Mouse (Mus musculus) kidney, adult 18-20 months (tissue): ENCODE measurements around the gene Trim62.

Experiments used
- DNase-seq: peaks from one replicate; pipeline ENCODE4 v3.0.0; 2021

Gene Trim62

DNA sequence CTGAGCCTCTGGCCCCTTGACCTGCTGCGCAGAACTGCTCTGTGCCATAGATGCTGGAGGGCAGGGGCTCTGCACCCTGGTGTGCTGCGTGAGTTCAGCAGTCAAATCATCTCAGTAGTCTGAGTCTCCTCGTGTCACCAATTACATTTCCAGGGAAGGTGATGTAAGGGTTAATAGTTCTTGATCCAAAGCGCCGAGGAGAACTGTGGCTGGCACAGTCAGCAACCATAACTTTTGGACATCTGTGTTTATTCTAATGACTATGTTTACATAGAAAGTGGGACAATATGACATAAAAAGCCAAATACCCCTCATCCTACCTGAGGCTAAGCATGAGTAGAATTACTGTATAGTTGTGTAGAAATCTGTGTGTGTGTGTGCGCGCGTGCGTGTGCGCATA, 3.6 kb downstream of the Trim62 start:
- DNase-seq: no peak

DNA sequence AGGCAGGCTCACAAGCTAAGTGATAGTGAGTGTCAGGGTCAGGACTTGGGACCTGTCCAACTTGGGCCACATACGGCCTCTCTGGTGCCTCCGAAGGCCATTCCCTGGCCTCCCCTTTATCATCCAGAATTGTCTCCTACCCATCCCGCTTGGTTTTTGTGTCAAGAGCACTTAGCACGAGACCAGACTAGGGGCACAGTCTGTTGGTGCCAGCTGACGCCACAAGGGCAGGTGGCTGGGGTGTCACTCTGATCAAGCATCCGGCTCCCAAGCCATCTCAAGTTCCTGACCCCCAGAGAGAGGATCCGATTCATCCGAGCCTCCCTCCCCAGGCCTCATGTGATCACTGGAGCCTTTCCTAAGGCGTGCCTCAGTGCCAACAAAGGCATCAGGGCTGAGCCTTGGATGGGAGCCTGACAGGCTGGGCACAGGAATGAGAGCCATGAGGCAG, 4.3 kb downstream of the Trim62 start:
- DNase-seq: no peak

DNA sequence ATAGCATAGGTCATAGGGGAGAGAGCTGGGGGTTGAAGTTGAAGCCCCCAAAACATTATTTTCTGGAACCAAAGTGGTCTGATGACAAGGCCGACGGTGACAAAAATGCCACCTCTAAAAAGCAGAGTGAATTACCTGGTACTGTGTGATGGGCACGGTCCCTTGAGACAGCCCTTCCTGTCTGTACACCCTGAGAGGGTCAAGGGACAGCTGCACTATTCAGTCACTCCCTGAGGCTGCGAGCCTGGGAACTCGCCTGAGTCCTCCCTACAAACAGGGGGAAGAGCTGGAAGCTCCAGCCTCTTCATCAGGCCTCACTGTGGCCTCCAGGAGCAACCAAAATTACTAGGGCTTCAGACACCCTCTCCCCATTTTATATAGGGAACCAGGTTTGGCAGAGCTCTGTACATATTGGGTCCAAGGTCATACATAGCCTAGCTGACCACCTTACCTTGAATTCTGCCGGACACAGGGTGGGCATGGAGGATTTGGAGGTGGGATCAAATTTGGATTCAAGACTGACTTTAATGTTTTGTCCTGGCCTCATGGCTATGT, 5.1 kb downstream of the Trim62 start:
- no peak for DNase-seq

DNA sequence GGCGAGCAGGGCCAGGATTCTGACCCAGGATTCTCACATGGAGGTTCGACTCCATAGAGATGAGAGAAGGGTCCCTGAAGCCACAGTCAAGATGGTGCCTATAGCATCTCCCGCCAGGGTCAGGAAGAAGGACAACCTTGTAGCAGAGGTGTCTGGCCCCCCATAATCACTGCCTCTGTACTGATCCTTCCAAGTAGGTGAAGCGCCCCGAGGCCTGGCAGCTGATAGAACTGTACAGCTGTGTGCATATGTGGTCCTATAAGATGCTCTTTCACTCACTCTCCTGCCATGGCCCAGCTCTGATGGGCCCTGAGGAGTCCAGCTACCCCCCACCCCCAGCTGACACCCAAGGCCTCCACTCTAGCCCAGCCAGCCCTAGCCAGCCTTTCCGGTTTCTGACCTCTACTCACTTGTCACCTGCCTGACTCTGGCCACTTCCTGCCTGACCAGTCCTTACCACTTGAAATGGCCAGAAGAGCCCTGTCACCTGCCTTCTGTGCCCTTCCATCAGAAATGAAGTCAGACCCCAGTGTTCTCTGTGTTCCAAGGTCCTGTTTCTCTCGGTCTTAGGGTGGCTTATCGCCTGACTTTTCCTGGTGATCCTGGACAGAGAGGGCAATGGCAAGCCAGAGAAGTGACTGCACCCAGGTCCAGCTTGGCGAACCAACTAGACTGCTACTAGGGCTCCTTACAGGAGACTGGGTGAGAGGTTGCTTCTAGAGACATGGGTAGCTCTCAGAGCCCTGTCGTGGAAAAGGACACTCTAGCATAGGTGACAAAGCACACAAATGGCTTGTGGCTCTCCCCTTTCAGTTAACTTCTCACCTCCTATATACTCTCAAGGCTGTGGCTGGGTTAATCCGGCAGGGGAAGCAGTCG, 6.6 kb downstream of the Trim62 start:
- no peak for DNase-seq

DNA sequence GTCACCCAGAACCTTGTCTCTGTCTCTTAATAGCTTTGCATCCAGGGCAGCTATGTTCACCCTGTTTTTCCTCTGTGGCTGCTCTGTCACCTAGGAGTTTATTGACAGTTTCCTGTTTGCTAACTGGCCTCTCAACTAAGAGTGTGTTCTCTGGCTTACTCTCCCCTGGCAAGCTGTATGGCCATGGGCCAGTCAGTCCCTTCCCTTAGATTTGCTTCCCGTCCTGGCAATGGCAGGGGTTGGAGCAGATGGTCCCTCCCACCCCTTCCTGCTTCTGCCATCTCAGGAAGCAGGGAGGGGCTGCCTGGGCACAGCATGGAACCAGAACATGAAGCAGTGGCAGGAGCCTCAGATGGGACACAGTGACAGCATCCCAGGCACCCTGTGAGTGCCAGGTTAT, 7.8 kb downstream of the Trim62 start:
- peak; percentile 47 for DNase-seq

DNA sequence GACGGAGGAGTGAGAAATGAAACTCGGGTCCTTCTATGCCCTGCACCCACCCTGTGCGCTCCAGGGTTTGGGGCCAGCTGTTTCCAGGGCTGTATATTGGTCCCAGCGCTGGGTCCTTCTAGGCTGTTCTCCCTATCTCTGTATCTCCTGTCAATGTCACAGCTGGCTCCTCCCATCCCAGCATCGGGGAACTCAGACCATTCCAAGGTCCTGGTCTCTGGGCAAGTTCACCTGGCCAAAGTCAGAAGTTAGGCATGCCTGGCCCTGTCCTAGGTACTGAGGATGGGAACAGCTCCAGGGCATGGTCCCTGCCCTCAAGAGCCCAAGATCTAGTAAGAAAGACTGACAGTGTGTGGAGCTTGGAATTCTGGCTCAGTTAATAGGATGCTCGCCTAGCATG, 8.4 kb downstream of the Trim62 start:
- no peak for DNase-seq

DNA sequence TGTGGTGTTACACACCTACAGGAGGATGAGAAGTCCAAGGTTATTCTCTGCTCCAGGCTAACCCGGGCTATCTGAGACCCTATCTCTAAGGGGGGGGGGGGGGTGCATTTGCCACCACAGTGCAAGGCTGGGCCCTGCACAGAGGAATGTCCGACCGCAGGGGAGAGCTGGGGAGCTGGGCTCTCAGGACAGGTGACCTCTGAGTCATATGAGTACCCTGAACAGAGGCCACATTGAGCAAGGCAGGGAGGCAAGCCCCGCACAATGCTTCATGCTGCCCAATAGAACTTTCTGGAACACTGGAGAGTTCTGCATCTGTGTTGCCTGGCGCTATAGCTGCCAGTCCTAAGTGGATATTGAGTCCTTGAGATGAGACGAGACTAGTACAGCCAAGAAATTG, 8.8 kb downstream of the Trim62 start:
- DNase-seq: no peak

DNA sequence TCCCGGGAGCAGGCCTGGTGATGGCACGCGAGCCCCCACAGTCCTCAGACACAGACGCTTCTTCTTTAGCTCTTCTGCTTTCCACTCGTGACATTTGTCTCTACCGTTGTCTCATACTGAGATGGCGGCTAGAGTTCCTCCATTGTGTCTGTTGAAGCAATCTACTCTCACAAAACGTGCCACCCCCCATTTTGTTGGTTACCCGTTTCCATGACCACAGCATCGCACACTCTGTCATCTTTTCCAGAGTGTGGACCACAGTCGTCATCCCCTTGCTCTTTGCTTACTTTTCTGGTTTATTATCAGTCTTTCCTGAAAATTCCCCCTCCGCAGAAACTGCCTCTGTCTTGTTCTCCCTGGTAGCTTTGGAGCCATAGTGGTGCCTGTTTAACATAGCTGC, 10.7 kb downstream of the Trim62 start:
- no peak for DNase-seq

DNA sequence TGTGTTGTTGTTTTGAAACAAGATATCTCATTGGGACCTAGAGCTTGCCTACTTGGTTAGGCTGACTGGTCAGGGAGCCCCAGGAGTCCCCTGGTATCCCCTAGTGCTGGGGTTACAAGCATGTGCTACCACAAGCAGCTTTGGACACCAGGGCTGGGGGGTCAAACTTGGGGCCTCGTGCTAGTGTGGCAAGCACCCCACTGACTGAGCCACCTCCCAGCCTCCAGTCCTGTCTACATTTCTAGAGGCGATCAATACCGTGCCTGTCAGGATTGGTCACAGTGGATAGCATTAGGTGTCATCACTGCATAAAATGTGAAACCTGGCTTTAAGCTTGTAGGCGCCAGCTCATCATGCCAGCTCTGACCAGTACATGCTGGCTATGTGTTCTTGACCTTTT, 12.5 kb downstream of the Trim62 start:
- no peak for DNase-seq

DNA sequence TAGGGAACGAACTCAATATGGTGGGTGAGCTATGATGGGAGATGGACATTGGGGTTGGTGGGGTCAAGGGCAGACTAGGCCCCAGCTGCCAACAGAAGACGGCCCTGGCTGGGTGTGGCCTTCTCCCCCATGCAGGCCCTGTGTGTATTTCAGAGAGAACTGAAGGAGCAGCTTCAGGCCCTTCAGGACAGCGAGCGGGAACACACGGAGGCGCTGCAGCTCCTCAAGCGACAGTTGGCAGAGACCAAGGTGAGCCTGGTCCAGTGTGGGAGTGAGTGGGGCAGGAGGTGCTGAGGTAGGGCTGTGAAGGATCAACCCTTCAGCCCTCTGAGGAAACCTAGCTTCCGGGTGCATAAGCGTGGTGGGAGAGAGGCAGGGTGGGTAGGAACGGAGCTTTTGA, 13.3 kb downstream of the Trim62 start:
- no peak for DNase-seq

DNA sequence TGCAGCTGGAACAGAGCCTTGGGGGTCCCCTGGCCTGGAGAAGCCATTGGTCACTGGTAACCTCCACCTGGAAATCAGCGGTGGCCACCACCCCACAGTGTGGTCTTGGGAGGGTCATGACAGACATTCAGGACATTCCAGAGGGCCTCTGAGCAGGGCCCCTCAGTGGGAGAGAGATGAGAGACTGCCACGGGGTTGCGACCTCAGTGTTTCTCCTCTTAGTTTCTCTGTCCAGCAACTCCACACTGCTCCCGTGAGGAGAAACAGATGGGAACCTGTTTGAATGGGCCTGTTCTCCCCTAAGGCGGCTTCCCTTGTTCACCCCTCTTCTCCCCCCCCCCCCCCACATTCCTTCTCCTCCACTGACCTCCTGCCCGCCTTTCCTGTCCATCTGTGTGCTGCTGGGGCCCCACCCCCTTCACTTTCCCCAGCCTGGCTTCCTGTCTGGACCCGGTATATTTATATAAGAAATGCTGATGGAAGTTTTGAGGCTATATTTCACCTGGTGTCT, 14.6 kb downstream of the Trim62 start:
- peak; percentile 40 for DNase-seq

DNA sequence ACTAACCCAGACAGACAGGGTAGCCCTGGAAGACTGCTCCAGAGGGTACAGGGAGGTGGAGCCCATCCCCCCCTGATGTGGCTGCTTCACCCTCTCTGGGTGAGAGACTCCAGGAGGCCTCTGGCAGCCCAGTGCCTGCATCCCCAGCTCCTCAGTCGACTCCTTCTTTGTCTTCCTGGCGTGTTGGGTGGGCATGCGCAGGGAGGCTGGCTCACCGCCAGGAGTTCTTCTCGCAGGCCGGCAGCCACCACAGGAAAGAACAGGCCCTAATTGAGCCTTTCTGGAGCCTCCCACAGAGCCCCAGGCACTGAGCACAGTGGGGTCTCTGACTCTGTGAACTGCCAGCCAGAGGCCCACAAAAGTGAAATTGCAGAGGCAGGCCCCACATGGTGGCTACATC, 16.0 kb downstream of the Trim62 start:
- DNase-seq: peak; percentile 71

DNA sequence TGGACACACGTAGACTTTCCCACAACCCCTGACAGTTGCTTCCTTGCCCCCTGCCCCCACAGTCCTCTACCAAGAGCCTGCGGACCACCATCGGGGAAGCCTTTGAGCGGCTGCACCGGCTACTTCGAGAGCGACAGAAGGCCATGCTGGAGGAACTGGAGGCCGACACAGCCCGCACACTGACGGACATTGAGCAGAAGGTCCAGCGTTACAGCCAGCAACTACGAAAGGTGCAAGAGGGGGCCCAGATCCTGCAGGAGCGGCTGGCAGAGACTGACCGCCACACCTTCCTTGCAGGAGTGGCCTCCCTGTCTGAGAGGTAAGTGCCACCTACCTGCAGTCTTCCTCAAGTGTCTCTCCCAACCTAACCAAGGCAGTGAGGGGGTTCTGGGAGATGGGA, 17.1 kb downstream of the Trim62 start:
- no peak for DNase-seq

DNA sequence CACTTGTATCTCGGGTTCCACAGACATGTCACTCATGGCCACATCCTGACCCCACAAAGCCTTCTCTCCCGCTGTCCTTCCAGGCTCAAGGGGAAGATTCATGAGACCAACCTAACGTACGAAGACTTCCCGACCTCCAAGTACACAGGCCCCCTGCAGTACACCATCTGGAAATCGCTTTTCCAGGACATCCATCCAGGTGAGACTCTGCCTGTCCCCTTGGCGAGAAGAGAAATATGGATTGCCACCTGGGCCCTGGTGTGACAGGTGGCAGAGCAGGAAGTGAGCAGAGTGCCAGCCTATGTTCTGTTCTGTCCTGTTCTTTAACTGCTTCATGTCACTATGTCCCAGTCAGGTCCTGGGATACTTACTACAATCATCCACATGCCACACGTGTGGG, 19.0 kb downstream of the Trim62 start:
- no peak for DNase-seq

DNA sequence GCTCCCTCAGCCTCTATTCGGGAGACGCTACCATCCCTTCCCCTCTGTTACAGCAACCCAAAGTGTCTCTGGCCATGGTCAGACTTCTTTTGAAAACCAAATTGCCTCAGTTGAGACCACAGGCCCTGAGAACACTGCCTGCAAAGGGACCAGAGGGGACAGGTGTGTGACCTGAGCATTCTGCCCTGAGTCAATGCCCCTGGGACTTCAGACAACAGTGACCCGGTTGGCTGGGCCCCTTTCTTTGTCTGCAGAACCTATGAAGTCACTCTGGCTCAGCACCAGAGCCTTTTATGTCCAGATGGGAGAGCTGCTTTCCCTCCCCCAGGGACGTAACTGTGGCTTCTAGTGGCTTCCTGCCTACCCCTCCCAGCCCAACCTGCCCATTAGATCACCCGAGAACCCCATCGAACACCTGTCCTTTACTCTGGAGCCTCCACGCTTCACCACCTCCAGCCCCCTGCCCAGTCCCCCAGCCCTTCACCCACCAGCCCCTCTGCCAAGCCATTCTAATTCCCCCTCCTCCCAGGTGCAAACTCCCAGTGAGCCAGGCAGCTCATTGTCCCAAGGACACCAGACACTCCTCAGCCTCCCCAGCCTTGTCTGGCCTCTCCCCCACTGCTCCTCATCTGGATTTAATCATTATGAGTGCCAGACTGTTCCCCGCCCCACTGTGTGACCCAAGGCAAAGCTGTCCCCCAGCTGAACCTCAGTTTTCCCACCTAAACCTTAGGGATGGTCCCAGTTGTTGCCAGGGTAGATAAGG, 20.8 kb downstream of the Trim62 start:
- DNase-seq: no peak

DNA sequence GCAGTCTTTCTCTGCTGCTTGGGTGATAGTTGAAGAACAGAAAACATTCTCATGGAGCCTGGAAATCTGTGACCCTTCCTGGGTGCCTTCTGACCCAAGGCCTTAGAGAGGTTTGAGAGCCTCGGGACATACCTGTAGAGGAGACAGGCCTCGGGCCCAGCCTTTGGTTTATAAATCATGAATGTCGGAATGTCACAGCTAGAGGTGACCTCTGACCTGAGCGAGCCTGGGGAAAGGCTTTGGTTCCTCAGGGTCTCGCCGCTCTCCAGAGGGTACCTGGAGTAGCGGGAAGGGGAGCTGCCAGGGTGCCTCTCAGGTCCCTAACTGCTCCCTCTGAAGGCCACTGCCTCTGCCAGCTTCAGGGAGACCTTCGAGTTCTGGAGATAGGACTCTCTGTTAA, 21.9 kb downstream of the Trim62 start:
- DNase-seq: no peak

DNA sequence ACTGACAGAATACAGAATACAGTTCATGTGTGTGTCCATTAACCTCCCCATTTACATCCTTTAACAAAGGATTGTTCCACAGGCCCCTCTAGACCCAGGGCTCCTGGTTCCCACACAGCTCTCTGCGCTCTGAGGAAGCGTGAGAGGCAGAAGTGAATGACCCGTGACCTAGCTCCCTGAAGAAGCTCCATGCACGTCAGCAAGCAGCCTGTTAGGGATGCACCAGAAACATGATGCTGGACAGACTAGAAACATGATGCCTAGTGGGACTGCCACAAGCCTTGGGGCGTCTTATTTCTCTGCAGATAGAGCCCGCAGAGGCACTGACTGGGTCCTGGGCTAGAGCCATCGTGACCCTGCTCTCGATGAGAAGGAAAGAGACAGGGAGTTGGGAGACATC, 23.4 kb downstream of the Trim62 start:
- DNase-seq: no peak

DNA sequence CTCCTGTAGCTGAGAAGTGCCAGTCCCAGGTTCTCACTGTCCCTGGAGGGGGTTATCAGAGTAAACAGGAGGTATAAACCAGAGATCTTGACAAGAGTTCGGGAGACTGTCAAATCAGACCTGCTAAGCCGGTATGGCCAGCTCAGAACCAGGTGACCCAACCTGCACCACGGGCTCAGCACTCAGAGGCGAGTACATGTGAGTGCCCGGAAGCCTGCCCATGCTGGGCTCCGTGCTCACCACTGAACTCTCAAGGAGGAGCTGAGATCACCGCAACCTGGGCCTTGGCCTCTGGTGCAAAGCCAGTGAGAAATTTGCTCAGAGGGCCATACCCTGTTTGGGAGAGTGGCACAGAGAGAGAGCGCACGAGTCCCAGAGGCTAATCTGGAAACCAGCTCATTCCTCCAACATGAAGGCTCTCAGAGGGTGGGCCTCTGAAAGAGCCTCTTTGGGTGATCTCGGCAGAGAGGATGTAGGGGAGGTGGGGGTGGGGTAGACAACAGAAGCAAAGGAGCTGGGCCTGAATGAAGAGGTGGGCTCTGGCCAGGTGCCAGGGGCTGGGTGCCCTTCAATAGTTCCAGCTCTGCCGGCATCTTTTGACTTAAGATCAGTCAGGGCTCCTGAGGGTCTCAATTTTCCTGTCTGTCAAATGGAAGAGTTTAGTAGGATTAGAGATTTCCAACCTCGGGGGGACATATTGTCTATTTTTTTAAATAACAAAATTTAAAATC, 24.0 kb downstream of the Trim62 start:
- DNase-seq: no peak

DNA sequence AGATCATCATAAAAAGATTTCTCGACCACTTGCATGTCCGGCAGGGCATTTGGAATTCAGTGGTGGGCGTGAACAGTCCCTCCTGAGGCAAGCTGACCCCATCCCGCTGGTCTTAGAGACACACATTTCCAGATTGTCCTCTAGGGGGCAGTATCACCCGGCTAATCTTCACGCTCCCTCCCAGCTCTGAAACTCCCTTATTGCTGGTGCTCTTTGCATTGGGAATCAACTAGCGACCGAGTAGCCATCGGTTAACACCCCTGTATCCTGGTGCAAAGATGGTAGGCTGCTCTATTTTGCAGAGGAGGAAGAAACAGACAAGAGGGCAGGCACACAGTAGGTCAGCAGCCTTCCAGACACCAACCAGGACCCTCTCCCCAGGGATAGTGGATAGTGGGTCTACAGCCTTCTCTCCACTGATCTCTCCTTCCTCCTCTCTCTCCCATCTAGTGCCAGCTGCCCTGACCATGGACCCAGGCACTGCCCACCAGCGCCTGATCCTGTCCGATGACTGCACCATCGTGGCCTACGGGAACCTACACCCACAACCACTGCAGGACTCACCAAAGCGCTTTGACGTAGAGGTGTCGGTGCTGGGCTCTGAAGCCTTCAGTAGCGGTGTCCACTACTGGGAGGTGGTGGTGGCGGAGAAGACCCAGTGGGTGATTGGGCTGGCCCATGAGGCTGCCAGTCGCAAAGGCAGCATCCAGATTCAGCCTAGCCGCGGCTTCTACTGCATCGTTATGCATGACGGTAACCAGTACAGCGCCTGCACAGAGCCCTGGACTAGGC, 25.4 kb downstream of the Trim62 start:
- DNase-seq: peak; percentile 37

DNA sequence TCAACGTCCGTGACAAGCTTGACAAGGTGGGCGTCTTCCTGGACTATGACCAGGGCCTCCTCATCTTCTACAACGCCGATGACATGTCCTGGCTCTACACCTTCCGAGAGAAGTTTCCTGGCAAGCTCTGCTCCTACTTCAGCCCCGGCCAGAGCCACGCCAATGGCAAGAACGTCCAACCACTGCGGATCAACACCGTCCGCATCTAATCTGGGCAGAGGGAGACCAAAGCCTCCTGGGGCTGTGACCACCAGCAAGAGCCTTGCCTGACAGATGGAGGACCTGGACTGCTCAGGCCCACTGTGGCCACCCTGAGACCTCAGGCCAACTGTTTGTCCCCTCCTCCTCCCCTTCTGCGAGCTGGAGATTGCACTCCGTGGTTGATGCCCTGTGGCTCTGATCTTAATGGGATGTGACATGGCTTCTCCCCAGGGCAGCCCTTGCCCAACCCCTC, 26.0 kb downstream of the Trim62 start:
- DNase-seq: no peak

DNA sequence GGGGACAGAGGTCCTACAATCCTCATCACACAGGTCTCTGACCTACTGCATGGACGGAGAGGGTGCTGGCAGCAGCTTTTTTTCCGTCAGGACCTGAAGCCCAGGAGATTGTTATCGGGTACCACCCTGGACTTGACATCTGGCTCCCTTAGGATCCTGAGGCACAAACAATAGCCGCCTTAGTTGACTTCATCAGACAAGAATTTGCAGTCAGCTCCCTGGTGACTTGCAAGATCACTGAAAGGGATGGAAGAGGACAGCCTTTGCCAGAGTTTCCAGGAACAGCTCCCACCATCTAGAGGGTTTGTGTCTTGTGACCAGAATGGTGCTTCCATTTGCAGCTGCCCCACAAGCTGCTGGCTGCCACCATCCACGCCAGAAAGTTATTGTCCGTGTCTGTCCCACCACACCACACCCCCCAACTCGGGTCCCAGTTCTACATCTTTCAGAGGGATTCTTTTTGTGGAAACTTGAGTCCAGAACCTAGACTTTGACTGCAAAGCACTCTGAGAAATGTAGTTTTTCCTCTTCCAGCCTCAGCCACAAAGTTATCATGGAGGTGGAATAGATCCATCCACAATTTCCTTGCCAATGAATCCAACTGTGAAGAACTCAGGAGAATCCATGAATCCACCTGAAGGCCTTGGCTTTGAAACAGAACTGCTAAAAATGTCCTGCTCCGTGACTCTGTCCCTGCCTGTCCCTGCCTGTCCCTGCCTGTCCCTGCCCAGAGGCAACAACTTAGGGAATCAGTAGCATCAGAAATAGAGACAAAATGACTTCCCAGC, 27.1 kb downstream of the Trim62 start:
- DNase-seq: no peak
